Mouse (Mus musculus) limb, embryonic 11.5 days (tissue): ENCODE measurements around the gene Nab2. TPM values are rescaled to one million over a fixed set of nuclear protein-coding genes. Genes with fewer than 3 reads are reported as not detected.

Source experiments
- ATAC-seq: fragments of 200-750 bp; cut with Nextera tagmentation; 2 replicates; pipeline ENCODE4 v1.8.0; 2017; ENCODE audit warnings: low read depth; ENCODE audit not compliant: insufficient number of reproducible peaks, low FRiP score, low TSS enrichment
- DNase-seq: peaks from one replicate; pipeline ENCODE4 v3.0.0-alpha.2; 2015; ENCODE audit warnings: low spot score
- H3K27ac ChIP-seq: fragments of 300-500 bp; sonication (generic); replicated peaks from 2 replicates; pipeline ENCODE4 v1.5.1; 2014; ENCODE audit warnings: low read depth, mild to moderate bottlenecking, low read length
- H3K27me3 ChIP-seq: fragments of 300-500 bp; sonication (generic); 2 replicates; pipeline ENCODE4 v1.6.1; 2014; ENCODE audit warnings: mild to moderate bottlenecking, low read length, mixed read lengths; ENCODE audit not compliant: control insufficient read depth, insufficient read depth
- H3K36me3 ChIP-seq: fragments of 300-500 bp; sonication (generic); 2 replicates; pipeline ENCODE4 v1.6.1; 2014; ENCODE audit warnings: mild to moderate bottlenecking, low read length, moderate library complexity, mixed read lengths; ENCODE audit not compliant: control insufficient read depth, insufficient read depth
- H3K4me1 ChIP-seq: fragments of 300-500 bp; sonication (generic); 2 replicates; pipeline ENCODE4 v1.6.1; 2014; ENCODE audit warnings: low read length, mixed read lengths; ENCODE audit not compliant: control insufficient read depth, insufficient read depth
- H3K4me2 ChIP-seq: fragments of 300-500 bp; sonication (generic); 2 replicates; pipeline ENCODE4 v1.6.1; 2014; ENCODE audit warnings: low read depth, mild to moderate bottlenecking, moderate library complexity; ENCODE audit not compliant: severe bottlenecking
- H3K4me3 ChIP-seq: fragments of 300-500 bp; sonication (generic); 2 replicates; pipeline ENCODE4 v1.5.1; 2014; ENCODE audit warnings: low read depth, low read length
- H3K9ac ChIP-seq: fragments of 300-500 bp; sonication (generic); 2 replicates; pipeline ENCODE4 v1.6.1; 2014; ENCODE audit warnings: mild to moderate bottlenecking, low read length
- H3K9me3 ChIP-seq: fragments of 300-500 bp; sonication (generic); 2 replicates; pipeline ENCODE4 v1.6.1; 2016; ENCODE audit warnings: low read length; ENCODE audit not compliant: control insufficient read depth
- WGBS: fragments of 180-500 bp; shearing (Covaris S2); extraction: QIAGEN DNeasy Blood & Tissue Kit; methylation state at CpG from one replicate; pipeline ENCODE4 v1.1.7; 2014; 5-methylcytosine and 5-hydroxymethylcytosine counted together
- polyA plus RNA-seq: library from polyadenylated mRNA; unstranded; fragments of >200 nt; fragmentation: Nextera tagmentation; extraction: Ambion mirVana; gene quantifications from 2 replicates; pipeline ENCODE4 v1.2.1, GENCODE M21; 2014

The Nab2 gene
- polyA plus RNA-seq, 1 experiment from 2014 or later = 12.7 TPM

- Histone ChIP-seq H3K27me3 (no peaks in the 10 kb centered on the region), H3K9me3 (no peaks in the 10 kb centered on the region), H3K4me2 (peak overlapping the region; percentile 83; the same call in 1 of the 2 replicates), H3K36me3 (no peaks in the 10 kb centered on the region), H3K9ac (no peak overlapping the region; the same call in 1 of the 2 replicates), H3K4me1 (peaks cover 16% of the 10 kb centered on the region), H3K4me3 (no peak overlapping the region), H3K27ac (peak overlapping the region; percentile 99)
- 17% methylated on average over 7 of the region's 7 CpGs for WGBS
- DNase-seq (peak; percentile 36), ATAC-seq (no peak)
These were observed 802 bp upstream of the Nab2 start for GRCm38 (mm10) chr10:127669170-127669569.

DNA sequence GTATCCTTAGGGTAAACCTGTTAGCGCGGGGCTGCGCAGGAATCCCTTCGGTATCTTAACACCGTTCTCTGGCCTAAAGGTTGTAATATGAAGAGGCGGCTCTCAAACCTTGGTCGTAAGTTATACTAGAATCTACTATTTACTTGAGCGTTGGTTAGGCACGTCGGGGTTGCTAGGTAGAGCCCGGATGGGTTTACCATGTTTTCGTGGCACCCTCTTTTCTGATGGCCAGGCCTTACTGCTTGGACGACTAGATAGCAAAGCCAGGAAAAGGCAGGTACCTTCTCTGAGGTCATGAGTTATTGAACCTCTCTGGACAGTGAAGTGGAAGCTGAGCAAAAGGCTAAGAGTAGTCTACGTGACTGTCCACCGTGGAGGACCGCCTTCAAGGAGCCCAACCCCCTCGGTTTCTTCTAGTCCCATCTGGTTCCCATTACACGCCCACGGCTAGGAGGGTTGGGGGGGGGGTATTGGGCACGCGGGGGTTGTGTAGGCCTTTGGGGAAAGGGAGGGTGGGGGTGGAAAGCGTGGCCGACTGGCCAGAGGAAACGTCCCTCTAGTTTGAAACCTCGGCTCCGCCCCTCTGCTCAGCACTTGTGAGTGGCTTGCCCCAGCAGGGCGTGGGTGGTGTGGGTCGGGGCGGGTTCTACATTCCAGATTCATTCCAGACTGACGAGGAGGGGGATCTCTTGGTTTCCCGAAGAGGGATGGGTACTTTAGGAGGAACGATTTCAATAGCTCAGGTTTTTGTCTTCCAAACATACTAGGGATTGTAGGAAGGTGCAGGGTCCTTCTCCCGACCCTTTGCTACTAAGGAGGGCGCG is 887 bp downstream of the Nab2 start:
- peak; percentile 79 for ATAC-seq
- Histone ChIP-seq H3K27me3 (no peaks in the 10 kb centered on the region), H3K4me3 (peak overlapping the region; percentile 89), H3K27ac (peak overlapping the region; percentile 99), H3K9ac (peak overlapping the region; percentile 89), H3K4me1 (peaks cover 33% of the 10 kb centered on the region), H3K36me3 (peaks cover 7% of the 10 kb centered on the region), H3K9me3 (no peaks in the 10 kb centered on the region), H3K4me2 (peak overlapping the region; percentile 83)
- WGBS = under 1% methylated on average over 35 of the region's 35 CpGs
- peak; percentile 92 for DNase-seq

GRCm38 (mm10) chr10:127666501-127667268 is 1.7 kb downstream of the Nab2 start, which contains the start of gene Nemp1:
Nemp1 (plus strand) TSS chr10:127666901.
- Histone ChIP-seq H3K9me3 (no peaks in the 10 kb centered on the region), H3K36me3 (peaks cover 7% of the 10 kb centered on the region), H3K27ac (peak within 1 kb of the TSS; percentile 99), H3K4me3 (peak within 1 kb of the TSS; percentile 89), H3K27me3 (no peaks in the 10 kb centered on the region), H3K4me2 (peak within 1 kb of the TSS; percentile 83), H3K4me1 (peaks cover 41% of the 10 kb centered on the region), H3K9ac (peak within 1 kb of the TSS; percentile 89)
- peak; percentile 83 for DNase-seq
- WGBS = under 1% methylated on average over 68 of the region's 73 CpGs
- peak; percentile 71 for ATAC-seq

DNA sequence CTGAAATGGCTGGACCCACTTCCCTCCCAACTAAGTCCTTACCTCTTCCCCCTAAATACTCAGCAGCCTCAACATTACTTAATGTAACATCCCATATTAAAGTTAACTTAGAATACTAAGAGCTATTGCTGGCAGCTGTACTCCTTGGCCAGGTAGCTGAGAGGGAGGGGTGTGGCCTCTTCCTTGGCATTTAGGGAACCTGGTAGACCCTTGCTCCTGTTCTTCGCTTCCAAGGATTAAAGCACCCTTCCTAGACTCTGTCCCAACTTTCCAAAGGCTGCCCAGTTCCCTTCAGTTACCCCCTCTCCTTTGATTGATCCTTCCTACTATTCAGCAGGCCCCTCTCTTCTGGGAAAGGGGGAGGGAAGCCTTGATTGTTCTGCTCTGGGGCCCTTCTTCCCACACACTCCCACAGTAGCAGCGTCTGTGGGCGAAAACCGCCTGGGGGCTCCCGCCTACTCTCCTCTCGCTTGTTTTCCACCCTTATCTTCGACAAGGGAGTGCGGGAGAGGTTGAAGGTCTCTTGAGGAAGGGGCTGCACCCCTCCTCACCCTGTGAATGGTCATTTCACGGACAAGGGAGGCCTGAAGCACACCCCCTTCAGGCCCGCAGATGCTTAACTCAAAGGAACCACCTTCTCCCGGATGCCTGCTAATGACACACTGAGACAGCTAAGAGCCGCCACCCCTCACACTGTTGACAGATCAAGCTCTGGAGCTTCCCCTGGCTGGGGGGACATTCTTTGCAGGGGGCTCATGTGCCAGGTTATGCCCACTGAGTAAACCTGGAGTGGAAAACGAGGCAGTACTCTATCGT is 2.8 kb downstream of the Nab2 start:
- Histone ChIP-seq H3K4me3 (peak overlapping the region; percentile 89), H3K4me1 (peaks cover 46% of the 10 kb centered on the region), H3K36me3 (peaks cover 12% of the 10 kb centered on the region), H3K4me2 (peak overlapping the region; percentile 83), H3K27ac (peak overlapping the region; percentile 99), H3K9ac (peak overlapping the region; percentile 89), H3K9me3 (no peaks in the 10 kb centered on the region), H3K27me3 (no peaks in the 10 kb centered on the region)
- peak; percentile 56 for DNase-seq
- WGBS = 3% methylated on average over 14 of the region's 14 CpGs
- no peak for ATAC-seq

GRCm38 (mm10) chr10:127664891-127665290 is 3.5 kb downstream of the Nab2 start:
- Histone ChIP-seq H3K27ac (no peak overlapping the region), H3K4me1 (peaks cover 47% of the 10 kb centered on the region), H3K4me3 (peak overlapping the region; percentile 89; the same call in 1 of the 2 replicates), H3K4me2 (peak overlapping the region; percentile 83), H3K36me3 (peaks cover 13% of the 10 kb centered on the region), H3K9me3 (no peaks in the 10 kb centered on the region), H3K9ac (no peak overlapping the region), H3K27me3 (no peaks in the 10 kb centered on the region)
- DNase-seq (no peak), ATAC-seq (no peak)
- WGBS = 16% methylated on average over 13 of the region's 13 CpGs

GRCm38 (mm10) chr10:127664166-127664565 is 4.2 kb downstream of the Nab2 start:
- H3K36me3 ChIP-seq = peaks cover 16% of the 10 kb centered on the region
- ATAC-seq = no peak

DNA sequence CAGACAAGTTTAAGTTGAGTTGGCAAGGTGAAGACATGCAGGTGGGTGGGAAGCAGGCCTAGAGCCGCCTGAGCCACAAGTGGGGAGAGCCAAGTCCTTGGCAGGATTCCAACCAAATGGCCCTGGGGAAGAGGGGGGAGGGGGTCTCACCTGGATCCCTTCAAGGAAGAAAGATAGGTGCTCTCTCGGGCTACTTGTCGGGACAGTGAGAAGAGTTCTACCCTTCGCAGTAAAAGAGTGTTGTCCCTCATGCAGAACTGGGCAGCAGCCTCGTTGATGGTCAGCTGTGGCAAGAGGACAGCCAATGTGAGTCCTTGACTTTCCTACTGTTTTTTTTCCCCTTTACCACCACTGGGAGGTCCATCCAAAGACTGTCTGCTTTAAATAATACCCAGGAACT is 4.8 kb downstream of the Nab2 start:
- H3K4me2 ChIP-seq = no peak overlapping the region
- H3K27me3 ChIP-seq = no peaks in the 10 kb centered on the region
- H3K4me3 ChIP-seq = no peak overlapping the region
- H3K9me3 ChIP-seq = no peaks in the 10 kb centered on the region
- H3K4me1 ChIP-seq = peaks cover 47% of the 10 kb centered on the region
- ATAC-seq (no peak), DNase-seq (no peak)
- H3K36me3 ChIP-seq = peaks cover 16% of the 10 kb centered on the region
- 13% methylated on average over 5 of the region's 5 CpGs for WGBS
- no peak overlapping the region for H3K27ac ChIP-seq
- H3K9ac ChIP-seq = no peak overlapping the region

More at GRCm38 (mm10) chr10:127664166-127664565, 4.2 kb downstream of the Nab2 start:
- no peak for DNase-seq
- Histone ChIP-seq H3K27me3 (no peaks in the 10 kb centered on the region), H3K9ac (no peak overlapping the region), H3K27ac (no peak overlapping the region), H3K9me3 (no peaks in the 10 kb centered on the region), H3K4me1 (peaks cover 47% of the 10 kb centered on the region), H3K4me2 (peak overlapping the region; percentile 83), H3K4me3 (no peak overlapping the region; the same call in 1 of the 2 replicates)
- WGBS = 28% methylated on average over 16 of the region's 16 CpGs
